Mouse (Mus musculus) layer of hippocampus, adult 11-12 months (tissue): Measurements from ENCODE around the gene Lrch4.

Source experiments
- DNase-seq: peaks from one replicate; pipeline ENCODE4 v3.0.0; 2022; ENCODE audit warnings: low spot score

Lrch4 gene

GRCm38 (mm10) chr5:137628498-137629305 lies at the start of gene Lrch4, which contains the start of the genes Fbxo24 and Gm20605:
Gene Lrch4 (plus strand): TSS chr5:137629121.
Gene Fbxo24 (minus strand): TSS chr5:137629002.
Gene Gm20605 (plus strand): TSS chr5:137629175.
- peak; percentile 100 for DNase-seq

DNA sequence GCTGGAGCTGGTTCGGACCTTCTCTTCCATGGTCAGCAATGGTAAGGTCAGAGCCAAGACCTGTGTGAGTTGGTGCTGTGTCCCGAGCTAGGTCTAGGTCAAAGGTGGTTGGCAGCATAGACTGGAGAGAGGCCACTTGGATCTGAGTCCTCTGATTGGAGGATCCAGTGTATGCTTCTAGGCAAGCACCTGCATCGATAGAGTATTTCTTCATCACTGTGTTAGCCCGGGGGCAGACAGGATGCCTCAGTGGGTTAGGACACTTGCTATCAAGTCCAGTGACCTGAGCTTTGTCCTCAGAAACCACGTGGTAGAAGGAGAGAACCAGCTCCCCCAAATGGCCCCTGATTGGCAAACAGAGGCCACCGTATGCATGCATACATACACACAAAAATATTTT lies 48.7 kb upstream of the Lrch4 start:
- DNase-seq = no peak

DNA sequence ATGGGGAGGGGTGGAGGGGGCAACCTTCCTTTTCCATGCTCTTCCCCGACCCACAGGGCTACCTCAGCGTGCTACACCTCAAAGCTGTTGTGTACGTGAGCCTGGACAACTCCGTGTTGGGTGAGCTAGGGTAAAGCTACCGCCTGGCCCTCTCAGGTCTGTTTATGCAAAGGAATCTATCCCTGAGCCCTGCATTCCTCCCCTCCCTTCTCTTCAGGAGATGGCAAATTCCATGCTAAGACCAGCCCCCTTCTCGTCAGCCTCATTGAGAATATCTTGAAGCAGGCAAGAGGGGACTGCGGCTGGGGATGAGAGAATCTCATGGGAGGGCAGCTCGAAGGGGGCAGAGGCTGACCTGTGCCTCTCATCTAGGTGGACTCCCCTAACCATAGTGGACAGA lies 46.2 kb upstream of the Lrch4 start:
- DNase-seq = no peak

DNA sequence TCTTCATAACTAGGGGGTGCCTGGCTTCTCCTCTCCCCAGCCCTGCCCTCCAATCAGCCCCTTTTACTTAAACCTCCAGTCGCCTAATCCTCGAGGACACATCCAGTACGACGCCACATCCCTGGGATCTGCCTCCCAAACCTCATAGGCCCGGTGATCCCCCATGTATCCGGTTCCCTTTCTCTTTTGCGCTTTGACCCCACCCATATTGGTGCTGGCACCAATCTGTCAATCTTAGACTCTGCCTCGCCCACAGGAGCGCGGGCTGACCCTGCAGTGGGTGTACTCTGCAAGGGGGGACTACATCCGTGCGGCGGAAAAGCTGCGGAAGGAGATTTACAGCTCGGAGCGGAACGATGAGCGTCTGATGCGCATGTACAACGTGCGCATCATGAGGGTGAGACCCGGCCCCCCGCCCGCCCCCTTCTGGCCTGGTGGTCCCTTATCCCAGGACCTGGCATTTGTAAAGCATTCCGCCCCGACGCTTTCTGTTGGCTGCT lies 45.2 kb upstream of the Lrch4 start:
- DNase-seq = peak; percentile 46

DNA sequence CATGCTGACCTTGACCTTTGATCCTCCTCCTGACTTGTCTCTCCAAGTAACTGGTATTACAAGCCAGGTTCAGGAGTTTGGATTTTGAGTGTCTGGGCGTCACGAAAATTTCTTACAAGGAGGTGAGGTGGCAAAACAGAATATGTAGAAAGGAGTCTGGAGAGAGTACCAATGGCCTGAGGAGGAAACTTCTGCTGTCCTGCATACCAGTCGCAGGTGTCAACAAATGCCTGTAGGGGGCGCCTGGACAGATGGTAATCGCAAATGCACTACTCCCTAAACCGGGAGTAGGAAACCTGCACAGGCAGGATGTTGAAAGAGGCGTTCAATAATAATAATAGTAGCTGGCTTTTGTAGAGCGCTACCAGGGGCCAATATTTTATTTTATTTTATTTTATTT lies 43.9 kb upstream of the Lrch4 start:
- peak; percentile 73 for DNase-seq

GRCm38 (mm10) chr5:137590507-137590906 lies 38.4 kb upstream of the Lrch4 start:
- no peak for DNase-seq

DNA sequence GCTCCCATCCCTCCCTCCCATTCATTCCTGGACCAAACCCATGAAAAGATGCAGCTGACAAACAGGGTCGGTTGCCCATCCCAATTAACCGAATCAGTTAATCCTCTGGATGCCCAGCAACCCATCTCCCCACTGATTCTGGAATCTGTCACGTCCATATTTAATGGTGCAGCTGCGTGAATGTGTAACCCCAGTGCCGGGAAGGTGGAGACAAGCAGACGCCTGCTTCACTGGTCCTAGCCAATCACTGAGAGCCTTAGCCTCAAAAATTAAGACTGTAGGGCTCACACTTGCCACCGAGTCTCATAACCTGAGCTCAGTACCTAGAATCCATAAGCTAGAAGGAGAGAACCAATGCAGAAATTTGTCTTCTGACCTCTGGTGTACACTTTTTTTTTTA lies 33.0 kb upstream of the Lrch4 start:
- no peak for DNase-seq

DNA sequence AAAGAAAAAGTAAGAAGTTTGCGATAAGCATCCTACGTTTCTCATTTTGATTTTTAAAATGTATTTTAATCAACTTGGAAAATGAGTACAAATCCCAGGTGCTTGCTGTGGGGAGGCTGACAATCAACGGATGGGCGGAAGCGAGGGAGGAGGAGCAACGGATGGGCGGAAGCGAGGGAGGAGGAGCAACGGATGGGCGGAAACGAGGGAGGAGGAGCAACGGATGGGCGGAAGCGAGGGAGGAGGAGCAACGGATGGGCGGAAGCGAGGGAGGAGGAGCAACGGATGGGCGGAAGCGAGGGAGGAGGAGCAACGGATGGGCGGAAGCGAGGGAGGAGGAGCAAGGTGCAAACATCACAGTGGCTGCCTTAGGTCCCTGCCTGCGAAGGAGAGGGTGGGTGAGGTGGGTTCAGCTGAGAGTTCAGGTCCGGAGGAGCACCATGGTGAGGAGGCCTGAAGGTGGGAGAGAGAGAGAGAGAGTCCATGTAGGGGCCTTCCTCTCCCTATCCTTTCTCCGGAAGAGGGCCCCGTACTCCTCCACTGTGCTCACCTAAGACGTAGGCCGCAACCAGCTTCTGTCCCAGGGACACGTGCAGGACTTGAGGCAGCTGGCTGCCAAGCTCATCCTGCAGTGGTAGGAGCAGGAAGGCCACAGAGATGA lies 32.2 kb upstream of the Lrch4 start:
- DNase-seq = no peak

- no peak for DNase-seq
These were observed 31.3 kb upstream of the Lrch4 start for GRCm38 (mm10) chr5:137597625-137598024.

DNA sequence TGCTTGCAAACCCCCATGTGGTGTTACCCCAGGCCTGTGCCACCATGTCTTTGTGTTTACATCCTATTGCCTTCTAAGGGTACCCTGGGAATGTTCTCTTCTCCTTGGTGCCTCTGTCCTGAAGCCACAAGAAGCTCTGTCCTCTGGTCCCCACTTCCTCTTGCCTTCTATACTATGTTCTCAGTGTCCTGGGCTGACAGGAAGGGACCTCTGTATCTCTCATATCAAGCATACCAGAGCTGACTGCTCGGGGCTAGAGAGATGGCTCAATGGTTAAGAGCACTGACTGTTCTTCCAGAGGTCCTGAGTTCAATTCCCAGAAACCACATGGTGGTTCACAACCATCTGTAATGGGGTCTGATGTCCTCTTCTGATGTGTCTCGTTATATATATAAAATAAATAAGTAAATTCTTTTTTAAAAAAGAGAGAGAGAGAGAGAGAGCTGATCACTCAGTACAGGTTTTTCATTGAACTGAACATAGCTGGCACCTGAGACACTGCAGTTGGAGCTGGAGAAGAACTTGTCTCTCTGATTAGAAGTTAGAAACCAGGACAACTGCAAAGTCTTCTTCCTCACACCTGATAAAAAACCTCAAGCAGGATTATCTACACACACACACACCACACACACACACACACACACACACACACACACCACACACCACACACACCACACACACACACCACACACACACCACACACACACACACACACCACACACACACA lies 30.7 kb upstream of the Lrch4 start:
- DNase-seq = no peak

- DNase-seq = no peak
These were observed 29.3 kb upstream of the Lrch4 start for GRCm38 (mm10) chr5:137599600-137599999.

- no peak for DNase-seq
These were observed 28.7 kb upstream of the Lrch4 start for GRCm38 (mm10) chr5:137600281-137600618.

- peak; percentile 96 for DNase-seq
These were observed 28.1 kb upstream of the Lrch4 start, which contains the start of gene Mospd3 for GRCm38 (mm10) chr5:137600619-137601364. Gene Mospd3 (minus strand): TSS chr5:137601058.

GRCm38 (mm10) chr5:137601365-137601729 lies 27.6 kb upstream of the Lrch4 start:
- DNase-seq = no peak

DNA sequence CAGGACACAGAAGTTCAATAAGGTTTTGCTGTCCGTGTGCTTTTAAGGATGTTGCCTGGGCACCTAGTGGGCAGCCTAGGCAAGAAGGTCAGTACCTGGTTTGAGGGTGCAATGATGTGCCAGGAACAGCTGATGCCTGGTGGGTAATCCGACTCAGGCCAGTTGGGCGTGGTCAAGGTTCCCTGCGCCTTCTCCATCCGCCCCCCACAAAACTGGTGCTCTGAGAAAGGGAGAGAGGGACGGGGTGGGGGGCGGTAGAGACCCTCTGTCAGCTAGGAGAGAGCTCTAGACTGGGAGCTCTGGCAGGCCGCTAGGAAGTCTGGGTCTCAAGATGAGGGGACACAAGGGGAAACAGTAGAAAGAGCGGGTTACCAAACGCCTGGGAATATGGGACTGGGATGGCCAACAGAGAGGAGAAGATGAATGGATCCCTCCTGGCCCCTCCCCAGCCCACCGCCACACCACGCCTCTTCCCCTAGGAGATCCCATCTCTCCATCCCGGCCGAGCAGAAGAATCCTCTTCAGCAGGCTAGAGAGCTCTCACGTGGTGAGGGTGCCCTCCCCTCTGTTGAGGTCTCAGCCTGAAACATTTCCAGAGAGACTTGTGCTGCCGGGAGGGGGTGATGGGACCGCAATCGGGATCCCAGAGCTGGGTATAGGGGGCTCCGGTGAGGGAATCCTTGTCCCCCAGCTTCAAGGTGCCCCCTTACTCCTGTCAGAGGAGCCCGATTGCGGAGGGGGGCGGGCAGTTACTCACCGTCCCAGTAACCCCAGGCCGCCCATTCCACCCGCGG lies 20.9 kb upstream of the Lrch4 start:
- no peak for DNase-seq

- DNase-seq = no peak
These were observed 20.2 kb upstream of the Lrch4 start for GRCm38 (mm10) chr5:137608654-137609190.

DNA sequence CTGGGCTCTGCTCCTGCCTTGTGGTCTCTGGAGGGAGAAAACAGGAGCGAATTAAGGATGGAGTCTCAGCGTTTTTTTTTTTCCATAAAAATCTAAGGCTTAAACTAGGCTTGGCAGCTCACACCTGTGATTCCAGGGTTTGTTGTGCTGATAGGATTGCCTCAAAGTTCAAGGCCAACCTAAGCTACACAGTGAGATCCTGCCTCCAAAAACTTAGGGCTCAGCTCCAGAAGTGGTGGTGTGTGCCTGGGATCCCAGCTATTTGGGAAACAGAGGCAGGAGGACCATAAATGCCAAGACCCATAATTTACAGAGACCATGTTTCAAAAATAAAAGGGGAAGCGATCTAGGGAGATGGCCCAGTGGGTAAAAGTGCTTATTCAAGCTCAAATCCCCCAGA lies 19.6 kb upstream of the Lrch4 start:
- no peak for DNase-seq

GRCm38 (mm10) chr5:137610056-137610455 lies 18.9 kb upstream of the Lrch4 start:
- no peak for DNase-seq

DNA sequence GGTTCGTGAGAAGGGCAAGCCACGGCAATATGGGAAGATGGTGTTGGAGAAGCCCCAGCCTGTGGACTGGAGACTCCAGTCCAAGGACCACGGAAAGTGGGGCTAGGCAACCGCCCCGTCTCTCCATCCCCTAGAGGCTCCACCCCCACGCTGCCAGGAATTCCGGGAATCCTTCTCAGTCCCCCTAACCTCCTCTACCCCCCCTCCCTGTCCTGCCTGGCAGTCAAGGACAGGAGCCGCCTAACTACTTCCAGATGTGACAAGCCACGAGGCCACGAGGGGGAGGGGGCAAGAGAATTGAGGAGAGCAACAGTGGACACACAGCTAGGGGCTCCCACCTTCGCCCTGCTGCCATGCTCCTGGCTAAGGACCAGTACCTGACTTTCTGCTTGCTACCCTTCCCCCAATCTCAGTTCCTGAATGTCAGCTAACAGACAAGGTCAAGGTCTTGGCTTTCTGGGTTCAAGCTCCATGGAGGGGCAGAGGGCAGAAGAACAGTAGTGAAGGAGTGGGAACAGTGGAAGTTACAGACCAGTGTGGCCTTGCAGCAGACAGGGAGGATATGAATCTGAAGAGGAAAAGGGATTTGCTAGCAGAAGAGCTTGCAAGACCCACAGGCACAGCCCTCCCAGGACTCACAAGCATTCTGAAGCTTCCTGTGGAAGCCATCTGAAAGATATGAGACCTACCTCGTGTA lies 18.2 kb upstream of the Lrch4 start:
- DNase-seq = no peak

DNA sequence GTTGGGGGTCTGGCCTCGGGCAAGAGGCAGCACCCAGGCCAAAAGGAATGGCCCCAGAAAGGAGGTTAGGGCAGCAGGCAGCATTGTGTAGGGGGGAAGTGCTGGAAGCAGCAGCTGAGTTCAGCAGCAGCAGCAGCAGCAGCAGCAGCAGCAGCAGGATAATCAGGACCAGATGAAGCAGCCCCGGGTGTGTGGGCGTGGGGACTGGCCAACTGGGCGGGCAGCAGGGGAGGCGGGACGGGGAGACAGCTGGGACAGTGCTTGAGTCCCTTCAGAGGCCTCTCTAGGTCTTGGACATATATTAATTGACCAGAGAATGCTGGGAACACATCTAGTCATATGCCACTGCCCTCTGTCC lies 17.7 kb upstream of the Lrch4 start:
- DNase-seq = no peak
